Mouse (Mus musculus) kidney, postnatal 10 days (tissue): Measurements from ENCODE around the gene Prim2.
"Not testable (repeated sequence)": the region's sequence is repeated elsewhere in the genome, so short reads cannot be mapped to it uniquely, and the experiment has no call there.

Source experiments
- DNase-seq: peaks from one replicate; pipeline ENCODE4 v3.0.0; 2021; ENCODE audit warnings: mixed read lengths

Gene Prim2

GRCm38 (mm10) chr1:33649534-33650108 lies 20.0 kb downstream of the Prim2 start:
- no peak for DNase-seq

- no peak for DNase-seq
These were observed 20.6 kb downstream of the Prim2 start for GRCm38 (mm10) chr1:33649021-33649420.

GRCm38 (mm10) chr1:33647661-33648060 lies 21.9 kb downstream of the Prim2 start:
- no peak for DNase-seq

GRCm38 (mm10) chr1:33647173-33647572 lies 22.4 kb downstream of the Prim2 start:
- no peak for DNase-seq

- peak; percentile 18 for DNase-seq
These were observed 23.9 kb downstream of the Prim2 start for GRCm38 (mm10) chr1:33645689-33646088.

GRCm38 (mm10) chr1:33641139-33641538 lies 28.5 kb downstream of the Prim2 start:
- DNase-seq = peak; percentile 40

GRCm38 (mm10) chr1:33640089-33640488 lies 29.5 kb downstream of the Prim2 start:
- no peak for DNase-seq

- DNase-seq = no peak
These were observed 30.4 kb downstream of the Prim2 start for GRCm38 (mm10) chr1:33639234-33639633.

GRCm38 (mm10) chr1:33637827-33638226 lies 31.8 kb downstream of the Prim2 start:
- no peak for DNase-seq

- DNase-seq = no peak
These were observed 33.0 kb downstream of the Prim2 start for GRCm38 (mm10) chr1:33636421-33637195.

GRCm38 (mm10) chr1:33631002-33631618 lies 38.5 kb downstream of the Prim2 start:
- not testable (repeated sequence) for DNase-seq

GRCm38 (mm10) chr1:33627803-33628202 lies 41.8 kb downstream of the Prim2 start:
- no peak for DNase-seq

GRCm38 (mm10) chr1:33627070-33627469 lies 42.5 kb downstream of the Prim2 start:
- no peak for DNase-seq

GRCm38 (mm10) chr1:33624900-33625299 lies 44.7 kb downstream of the Prim2 start:
- no peak for DNase-seq

GRCm38 (mm10) chr1:33624441-33624840 lies 45.2 kb downstream of the Prim2 start:
- DNase-seq = no peak

GRCm38 (mm10) chr1:33621791-33622190 lies 47.8 kb downstream of the Prim2 start:
- no peak for DNase-seq

GRCm38 (mm10) chr1:33620091-33620788 lies 49.4 kb downstream of the Prim2 start:
- DNase-seq = no peak

- DNase-seq = not testable (repeated sequence)
These were observed 53.0 kb downstream of the Prim2 start for GRCm38 (mm10) chr1:33616642-33617041.

GRCm38 (mm10) chr1:33612100-33612499 lies 57.5 kb downstream of the Prim2 start:
- no peak for DNase-seq

GRCm38 (mm10) chr1:33610026-33610721 lies 59.4 kb downstream of the Prim2 start:
- DNase-seq = no peak

GRCm38 (mm10) chr1:33608133-33608532 lies 61.5 kb downstream of the Prim2 start:
- DNase-seq = no peak

- DNase-seq = no peak
These were observed 65.4 kb downstream of the Prim2 start for GRCm38 (mm10) chr1:33604087-33604699.
